Mouse (Mus musculus) liver, postnatal 0 days (tissue): ENCODE results near the gene Emc9. TPM values are rescaled to one million over a fixed set of nuclear protein-coding genes. Genes with fewer than 3 reads are reported as not detected.

ENCODE experiments used
- ATAC-seq: fragments of 200-750 bp; cut with Nextera tagmentation; 2 replicates; pipeline ENCODE4 v1.8.0; 2017; ENCODE audit warnings: mild to moderate bottlenecking, moderate library complexity
- DNase-seq: peaks from one replicate; pipeline ENCODE4 v3.0.0-alpha.2; 2016
- H3K27ac ChIP-seq: fragments of 300-500 bp; sonication (generic); 2 replicates; pipeline ENCODE4 v1.5.1; 2014; ENCODE audit warnings: antibody characterized with exemption, moderate library complexity, mild to moderate bottlenecking, low read depth
- H3K27me3 ChIP-seq: fragments of 300-500 bp; sonication (generic); 2 replicates; pipeline ENCODE4 v1.6.1; 2014; ENCODE audit warnings: low read length, control low read depth, mixed read lengths; ENCODE audit not compliant: insufficient read depth
- H3K36me3 ChIP-seq: fragments of 300-500 bp; sonication (generic); replicated peaks from 2 replicates; pipeline ENCODE4 v1.6.1; 2014; ENCODE audit warnings: mild to moderate bottlenecking, control low read depth, low read length, moderate library complexity, mixed read lengths; ENCODE audit not compliant: insufficient read depth
- H3K4me1 ChIP-seq: fragments of 300-500 bp; sonication (generic); 2 replicates; pipeline ENCODE4 v1.6.1; 2014; ENCODE audit warnings: antibody characterized with exemption, mild to moderate bottlenecking, control low read depth; ENCODE audit not compliant: insufficient read depth
- H3K4me2 ChIP-seq: fragments of 300-500 bp; sonication (generic); 2 replicates; pipeline ENCODE4 v1.6.1; 2014; ENCODE audit warnings: low read depth, mild to moderate bottlenecking, low read length, moderate library complexity, mixed read lengths
- H3K4me3 ChIP-seq: fragments of 300-500 bp; sonication (generic); 2 replicates; pipeline ENCODE4 v1.5.1; 2014; ENCODE audit warnings: low read depth, low read length
- H3K9ac ChIP-seq: fragments of 300-500 bp; sonication (generic); replicated peaks from 2 replicates; pipeline ENCODE4 v1.6.1; 2014; ENCODE audit warnings: mild to moderate bottlenecking, moderate library complexity
- H3K9me3 ChIP-seq: fragments of 300-500 bp; sonication (generic); 2 replicates; pipeline ENCODE4 v1.6.1; 2016; ENCODE audit warnings: mild to moderate bottlenecking, control low read depth, low read length, mixed read lengths
- CTCF ChIP-seq: sonication (generic); IDR thresholded peaks from 2 replicates; pipeline ENCODE4 v1.5.1; 2016; ENCODE audit warnings: antibody characterized with exemption, low read depth
- EP300 ChIP-seq: IDR thresholded peaks from 2 replicates; pipeline ENCODE4 v1.6.1; 2016; ENCODE audit warnings: antibody characterized with exemption, low read depth, mild to moderate bottlenecking
- WGBS: fragments of 180-500 bp; shearing (Covaris S2); extraction: QIAGEN DNeasy Blood & Tissue Kit; methylation state at CpG from one replicate; pipeline ENCODE4 v1.1.7; 2014; ENCODE audit not compliant: insufficient replicate concordance; 5-methylcytosine and 5-hydroxymethylcytosine counted together
- polyA plus RNA-seq: library from polyadenylated mRNA; unstranded; fragments of >200 nt; fragmentation: Nextera tagmentation; extraction: Ambion mirVana; gene quantifications from 2 replicates; pipeline ENCODE4 v1.2.1, GENCODE M21; 2015

Emc9 gene
- polyA plus RNA-seq, 1 experiment from 2014 or later = 17.3 TPM

- DNase-seq (peak; percentile 83), ATAC-seq (peak; percentile 83)
- no peak for TF ChIP-seq CTCF
- peak; percentile 62 for TF ChIP-seq EP300
- Histone ChIP-seq H3K4me1 (peaks cover 21% of the 10 kb centered on the region), H3K4me3 (peak within 1 kb of the TSS; percentile 80), H3K4me2 (peak within 1 kb of the TSS; percentile 96), H3K9ac (peak within 1 kb of the TSS; percentile 94), H3K27me3 (no peaks in the 10 kb centered on the region), H3K9me3 (no peaks in the 10 kb centered on the region), H3K27ac (peak within 1 kb of the TSS; percentile 85), H3K36me3 (peaks cover 22% of the 10 kb centered on the region)
- under 1% methylated on average over 25 of the region's 32 CpGs for WGBS
Measured at GRCm38 (mm10) chr14:55577871-55578667, 7.0 kb downstream of the Emc9 start, which contains the start of gene Psme1. Psme1 (plus strand) TSS chr14:55578123.

- DNase-seq (no peak), ATAC-seq (no peak)
- H3K9me3 ChIP-seq = no peaks in the 10 kb centered on the region
- H3K4me1 ChIP-seq = peaks cover 21% of the 10 kb centered on the region
- no peak overlapping the region for H3K4me3 ChIP-seq
- WGBS = 86% methylated on average over 16 of the region's 16 CpGs
- H3K9ac ChIP-seq = no peak overlapping the region
- peaks cover 15% of the 10 kb centered on the region for H3K36me3 ChIP-seq
- TF ChIP-seq CTCF = no peak
- TF ChIP-seq EP300 = no peak
- H3K27me3 ChIP-seq = no peaks in the 10 kb centered on the region
- no peak overlapping the region for H3K4me2 ChIP-seq
- H3K27ac ChIP-seq = no peak overlapping the region
Measured at GRCm38 (mm10) chr14:55576376-55576775, 8.7 kb downstream of the Emc9 start.

GRCm38 (mm10) chr14:55575711-55576110 is 9.4 kb downstream of the Emc9 start:
- no peak overlapping the region for H3K4me2 ChIP-seq
- peaks cover 8% of the 10 kb centered on the region for H3K36me3 ChIP-seq

GRCm38 (mm10) chr14:55575302-55575701 is 9.8 kb downstream of the Emc9 start, which contains the start of gene Fitm1:
Fitm1 (plus strand) TSS chr14:55575617.
- H3K9me3 ChIP-seq = no peaks in the 10 kb centered on the region
- peaks cover 21% of the 10 kb centered on the region for H3K4me1 ChIP-seq
- no peak for TF ChIP-seq CTCF
- no peak for TF ChIP-seq EP300
- no peak for ATAC-seq
- no peak within 1 kb of the TSS for H3K9ac ChIP-seq
- no peak within 1 kb of the TSS for H3K4me3 ChIP-seq
- no peak within 1 kb of the TSS for H3K27ac ChIP-seq
- DNase-seq = no peak
- peaks cover 6% of the 10 kb centered on the region for H3K36me3 ChIP-seq
- WGBS = 70% methylated on average over 8 of the region's 8 CpGs
- H3K27me3 ChIP-seq = no peaks in the 10 kb centered on the region
- H3K4me2 ChIP-seq = no peak within 1 kb of the TSS

More at GRCm38 (mm10) chr14:55575711-55576110, 9.4 kb downstream of the Emc9 start:
- 72% methylated on average over 13 of the region's 13 CpGs for WGBS
- H3K27me3 ChIP-seq = no peaks in the 10 kb centered on the region
- no peak for ATAC-seq
- H3K4me3 ChIP-seq = no peak overlapping the region
- no peak for DNase-seq
- no peak for TF ChIP-seq CTCF
- TF ChIP-seq EP300 = no peak
- H3K9ac ChIP-seq = no peak overlapping the region
- no peak overlapping the region for H3K27ac ChIP-seq
- H3K4me1 ChIP-seq = peaks cover 21% of the 10 kb centered on the region
- no peaks in the 10 kb centered on the region for H3K9me3 ChIP-seq

- TF ChIP-seq EP300 = no peak
- no peak for TF ChIP-seq CTCF
- Histone ChIP-seq H3K36me3 (peaks cover 25% of the 10 kb centered on the region), H3K4me3 (no peak overlapping the region), H3K4me2 (no peak overlapping the region), H3K27ac (peak overlapping the region; percentile 51; the same call in 1 of the 2 replicates), H3K9me3 (no peaks in the 10 kb centered on the region), H3K4me1 (peaks cover 4% of the 10 kb centered on the region; the same call in 1 of the 2 replicates), H3K9ac (no peak overlapping the region), H3K27me3 (no peaks in the 10 kb centered on the region)
- peak; percentile 53 for ATAC-seq
- DNase-seq = no peak
Measured at GRCm38 (mm10) chr14:55571760-55572159, 13.3 kb downstream of the Emc9 start.

GRCm38 (mm10) chr14:55570588-55570987 is 14.5 kb downstream of the Emc9 start:
- no peak for TF ChIP-seq EP300
- no peak for TF ChIP-seq CTCF
- Histone ChIP-seq H3K36me3 (peaks cover 37% of the 10 kb centered on the region), H3K4me3 (no peak overlapping the region), H3K9ac (no peak overlapping the region), H3K27me3 (no peaks in the 10 kb centered on the region), H3K4me1 (peaks cover 4% of the 10 kb centered on the region; the same call in 1 of the 2 replicates), H3K4me2 (no peak overlapping the region), H3K9me3 (no peaks in the 10 kb centered on the region), H3K27ac (peak overlapping the region; percentile 16; the same call in 1 of the 2 replicates)
- DNase-seq = no peak
- no peak for ATAC-seq
- WGBS = 59% methylated on average over 2 of the region's 2 CpGs
